25 mouse cellular contexts compared by ENCODE assay signal in the genomic region with DNA sequence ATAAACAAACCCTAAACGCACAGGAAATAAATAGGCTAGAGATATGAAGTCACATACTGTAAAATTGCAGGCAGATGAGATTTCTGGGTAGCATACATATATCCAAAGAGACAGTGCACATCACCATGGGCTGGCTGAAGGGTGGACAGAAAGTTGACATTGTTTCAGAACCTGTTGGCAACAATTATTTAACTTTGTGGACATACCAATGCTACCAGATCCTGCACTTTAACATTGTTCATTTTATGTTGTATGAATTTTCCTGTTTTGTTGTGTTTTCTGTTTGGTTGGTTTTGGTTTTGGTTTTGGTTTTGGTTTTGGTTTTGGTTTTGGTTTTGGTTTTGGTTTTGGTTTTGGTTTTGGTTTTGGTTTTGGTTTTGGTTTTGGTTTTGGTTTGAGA. TPM values are rescaled to one million over a fixed set of nuclear protein-coding genes. Genes with fewer than 3 reads are reported as not detected.
"Had no signal": no experiment of that assay in that cellular context is flagged by ENCODE, and none has a peak within 500 bp of the region (broad histone marks: within the 10 kb centered on the region; RNA-seq: fewer than 3 reads in every experiment).

No protein-coding gene starts in this region.

- H3K27me3 ChIP-seq: liver, embryonic 13.5 days; liver, embryonic 15.5 days; lung, embryonic 15.5 days; midbrain, embryonic 13.5 days; neural tube, embryonic 12.5 days had no signal

- H3K4me1 ChIP-seq: liver, embryonic 13.5 days; liver, embryonic 15.5 days; lung, embryonic 15.5 days; midbrain, embryonic 10.5 days; midbrain, embryonic 13.5 days; neural tube, embryonic 12.5 days had no signal

- H3K4me3 ChIP-seq: liver, embryonic 13.5 days; liver, embryonic 15.5 days; lung, embryonic 15.5 days; midbrain, embryonic 10.5 days; midbrain, embryonic 13.5 days; myocyte; neural tube, embryonic 12.5 days had no signal

- H3K9ac ChIP-seq: liver, embryonic 13.5 days; liver, embryonic 15.5 days; liver, postnatal 0 days; lung, embryonic 15.5 days; midbrain, embryonic 13.5 days; neural tube, embryonic 12.5 days had no signal

- H3K27ac ChIP-seq: liver, embryonic 13.5 days; liver, embryonic 15.5 days; lung, embryonic 15.5 days; midbrain, embryonic 10.5 days; midbrain, embryonic 13.5 days; neural tube, embryonic 12.5 days had no signal

- ATAC-seq: liver, postnatal 0 days; lung, postnatal 0 days; midbrain, embryonic 13.5 days; midbrain, embryonic 16.5 days had no signal

- DNase-seq: liver, embryonic 13.5 days; liver, postnatal 0 days; lung, adult 2 months; lung, postnatal 14 days; lung, postnatal 4 days; retina, postnatal 1 day; right cerebral cortex, adult 18-20 months; right cerebral cortex, postnatal 14 days; thymus, adult 2 months; thymus, postnatal 25 days; thymus, postnatal 4 days had no signal

- H3K4me2 ChIP-seq: liver, embryonic 11.5 days; liver, embryonic 13.5 days; liver, embryonic 15.5 days; lung, embryonic 15.5 days; midbrain, embryonic 13.5 days; neural tube, embryonic 12.5 days had no signal

- H3K9me3 ChIP-seq: liver, embryonic 13.5 days; liver, embryonic 15.5 days; lung, embryonic 15.5 days; midbrain, embryonic 10.5 days; midbrain, embryonic 13.5 days; neural tube, embryonic 12.5 days had no signal

- H3K36me3 ChIP-seq: liver, embryonic 13.5 days; liver, embryonic 15.5 days; lung, embryonic 15.5 days; midbrain, embryonic 10.5 days; midbrain, embryonic 13.5 days; neural tube, embryonic 12.5 days had no signal

RNA-seq across cellular contexts. Expression of a gene that starts 24.5 kb away (rescaled TPM):
- polyA plus RNA-seq: liver, embryonic 11.5 days; liver, embryonic 13.5 days; liver, embryonic 15.5 days; liver, postnatal 0 days; midbrain, embryonic 10.5 days; myocyte; neural tube, embryonic 12.5 days; spleen, adult 2 months; stomach, embryonic 14.5 days; stomach, embryonic 16.5 days; urinary bladder, adult 2 months had no signal

RNA-seq across cellular contexts. Expression of a gene that starts 24.7 kb away (rescaled TPM):
- polyA plus RNA-seq: liver, embryonic 11.5 days; liver, embryonic 13.5 days; liver, postnatal 0 days; lung, adult 2 months; lung, embryonic 15.5 days; lung, postnatal 0 days; midbrain, embryonic 10.5 days; midbrain, embryonic 13.5 days; midbrain, embryonic 16.5 days; myocyte; neural tube, embryonic 12.5 days; neural tube, embryonic 14.5 days; spleen, adult 2 months; stomach, embryonic 14.5 days; stomach, embryonic 16.5 days; thymus, adult 2 months; urinary bladder, adult 2 months had no signal

RNA-seq across cellular contexts. Expression of a gene that starts 45.6 kb away (rescaled TPM):
- polyA plus RNA-seq: liver, embryonic 15.5 days; liver, postnatal 0 days had no signal
